Mouse (Mus musculus): Measurements from ENCODE around the gene Rnf212.

DNA sequence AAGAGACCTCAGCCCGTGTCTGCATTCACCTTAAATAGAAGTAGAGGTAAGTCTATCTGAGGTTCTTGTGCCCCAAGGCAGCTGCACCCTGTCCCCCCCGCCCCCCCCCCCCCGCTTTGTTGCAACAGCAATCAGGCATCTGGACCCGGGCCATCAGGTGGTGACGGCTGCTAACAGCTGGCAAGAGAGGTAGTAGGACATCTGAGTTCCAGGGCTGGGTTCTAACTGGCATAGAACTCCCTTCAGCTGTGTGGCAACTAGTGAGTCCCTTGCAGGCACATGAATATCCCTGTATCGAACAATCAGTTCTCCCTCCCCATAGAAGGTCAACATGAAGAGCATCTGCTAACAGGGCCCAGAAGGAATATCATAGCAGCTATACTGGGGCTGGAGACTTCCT is 62.8 kb downstream of the Rnf212 start:
- TF ChIP-seq CTCF (IDR thresholded peaks at IDR 0.05) (no peak), EP300 (IDR thresholded peaks at IDR 0.05; ENCODE audit: insufficient read depth, low read depth, low read length) (no peak)
